Mouse (Mus musculus): ENCODE results near the gene Ppp1r3c. TPM values are rescaled to one million over a fixed set of nuclear protein-coding genes. Genes with fewer than 3 reads are reported as not detected.
A peak's percentile ranks its signal among the peaks of the same experiment; 100 is the strongest.
"Not testable (repeated sequence)": the region's sequence is repeated elsewhere in the genome, so short reads cannot be mapped to it uniquely, and the experiment has no call there.

The Ppp1r3c gene
- 10 to 100 TPM; 91.5 to 98.3 TPM for total RNA-seq (2021)
- long read RNA-seq, experiment 1, transcript Ppp1r3c-201 (2 exons, 2,725 nt): major isoform, 33 of 55 reads
- long read RNA-seq, experiment 1, partial matches to known transcripts: 22 of 55 reads
- long read RNA-seq, experiment 1, other reads (novel, unspliced or antisense): 0 of 55 reads
- long read RNA-seq, experiment 2, transcript Ppp1r3c-201 (2 exons, 2,725 nt): major isoform, 27 of 52 reads
- long read RNA-seq, experiment 2, partial matches to known transcripts: 23 of 52 reads
- long read RNA-seq, experiment 2, other reads (novel, unspliced or antisense): 2 of 52 reads

DNA sequence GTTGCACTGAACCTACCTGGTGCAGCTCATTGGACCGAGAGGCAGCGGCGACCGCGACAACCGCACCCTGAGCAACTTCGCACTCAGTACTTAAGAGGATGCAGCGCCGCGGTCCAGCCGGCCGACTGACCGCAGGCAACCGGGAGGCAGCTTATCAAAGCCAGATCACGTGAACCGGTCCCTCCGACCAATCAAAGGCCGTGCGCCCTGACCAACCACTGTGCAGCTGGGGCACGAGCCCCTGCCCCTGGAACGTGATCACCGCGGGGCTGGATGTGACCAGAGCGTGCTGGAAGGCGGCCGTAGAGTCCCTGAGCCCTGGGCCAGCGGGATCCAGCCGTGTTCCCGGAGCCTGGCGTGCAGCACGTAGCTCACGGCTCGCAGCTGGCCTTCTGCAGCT is at the start of gene Ppp1r3c:
Ppp1r3c (minus strand) TSS at position 117 of the 400 bp plus-strand sequence.
- peak; percentile 94 for DNase-seq
- intact Hi-C loops (cut with DNase I): loop anchor here (2.0 to 5.0 kb wide), 3 partner anchors 50 to 199 kb away; no protein-coding TSS in a partner anchor

DNA sequence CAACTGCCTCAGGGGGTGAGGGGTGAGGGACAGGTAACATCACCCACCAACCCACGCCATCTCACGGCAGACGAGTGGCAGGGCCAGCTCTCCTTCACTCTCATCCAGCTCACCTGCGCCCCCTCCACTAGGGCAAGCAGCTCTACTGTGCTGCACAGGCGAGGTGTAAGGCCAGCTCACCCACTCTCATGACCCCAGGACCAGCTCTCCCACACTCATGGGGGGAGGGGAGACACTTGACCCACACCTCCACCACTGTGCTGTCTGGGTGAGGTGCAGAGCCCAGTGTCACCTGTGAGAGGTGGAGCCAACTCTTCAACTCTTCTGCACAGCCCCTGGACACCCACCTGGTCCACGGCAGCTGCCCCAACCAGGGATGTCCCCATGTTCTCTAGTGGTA is 46.7 kb upstream of the Ppp1r3c start:
- no peak for DNase-seq
- intact Hi-C loops (cut with DNase I): no loop called here

DNA sequence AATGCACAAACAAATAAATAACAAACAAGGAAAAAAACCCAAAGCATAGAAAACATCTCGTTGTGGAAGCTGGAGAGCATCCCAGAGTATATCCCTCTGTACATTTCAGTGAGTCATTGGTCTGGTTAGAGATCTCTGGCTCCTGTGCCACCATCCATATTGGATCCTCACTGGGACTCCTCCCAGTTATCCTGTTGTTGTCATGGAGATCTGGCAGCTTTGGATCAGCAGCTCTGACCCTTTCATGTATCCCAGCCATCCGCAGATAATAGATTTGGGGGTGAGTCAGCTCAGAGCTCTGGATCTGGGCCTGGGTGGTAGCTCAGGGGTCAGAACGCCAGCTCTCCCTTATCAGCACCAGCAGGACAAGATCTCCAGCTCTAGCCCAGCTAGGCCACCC is 46.1 kb upstream of the Ppp1r3c start:
- intact Hi-C loops (cut with DNase I): no loop called here

DNA sequence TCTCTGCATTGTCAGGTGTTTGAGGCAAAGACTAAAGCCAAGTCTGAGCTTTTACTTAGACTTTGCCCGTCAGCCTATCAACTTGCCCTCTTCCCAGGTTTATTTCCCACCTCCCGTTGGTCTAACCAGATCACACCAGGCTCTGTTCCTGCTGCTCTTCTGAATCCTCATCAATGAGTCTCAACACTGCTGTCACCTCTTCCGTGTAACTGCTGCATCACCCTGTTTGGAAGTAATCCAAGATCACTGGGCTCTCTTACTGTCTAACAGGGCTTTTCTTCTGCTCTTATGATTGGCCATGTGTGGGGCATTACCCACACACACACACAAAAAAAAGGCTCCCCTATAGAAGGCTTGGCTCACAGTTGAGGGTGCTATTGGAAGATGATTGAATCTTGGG is 45.5 kb upstream of the Ppp1r3c start:
- intact Hi-C loops (cut with DNase I): no loop called here
- DNase-seq: no peak

More for the DNA sequence above, 46.1 kb upstream of the Ppp1r3c start:
- no peak for DNase-seq

DNA sequence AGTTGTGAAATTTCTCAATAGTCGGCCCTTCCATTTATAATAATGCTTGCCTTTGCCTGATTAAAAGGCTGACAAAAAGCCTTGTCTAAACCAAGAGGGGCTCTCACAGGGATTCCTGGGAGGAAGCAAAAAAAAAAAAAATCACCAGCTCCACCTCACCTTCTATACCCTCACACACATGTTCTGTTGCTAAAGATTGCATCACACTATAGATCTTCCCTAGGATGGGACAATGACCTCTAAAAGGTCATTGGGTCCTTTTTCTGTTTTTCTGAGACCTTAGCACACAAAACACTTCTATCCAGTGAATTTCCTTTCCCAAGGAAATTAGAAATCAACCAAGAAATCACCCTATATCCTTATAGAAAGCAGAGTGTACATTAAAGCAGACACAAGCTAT is 43.9 kb upstream of the Ppp1r3c start:
- DNase-seq: no peak
- intact Hi-C loops (cut with DNase I): no loop called here

DNA sequence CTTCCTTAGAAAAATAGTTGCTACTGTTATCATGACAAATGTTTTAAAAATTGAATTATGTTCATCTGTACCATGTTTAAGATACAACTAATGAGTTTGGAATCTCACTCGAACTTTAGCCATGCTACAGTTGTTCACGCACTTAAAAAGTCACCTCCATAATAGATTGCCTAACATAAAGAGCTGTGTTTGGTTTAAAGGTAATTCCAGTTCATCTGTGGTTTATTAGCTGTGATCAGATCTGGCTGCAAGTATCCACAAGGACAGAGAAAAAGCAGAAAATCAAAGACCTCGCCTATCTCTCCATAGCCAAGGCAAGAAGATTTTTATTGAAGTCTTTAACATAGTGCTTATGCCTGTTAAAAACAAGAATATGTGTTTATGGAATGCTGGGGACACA is 43.3 kb upstream of the Ppp1r3c start:
- DNase-seq: no peak
- intact Hi-C loops (cut with DNase I): loop anchor here (10.0 kb wide), 1 partner anchor 305 kb away; no protein-coding TSS in a partner anchor

DNA sequence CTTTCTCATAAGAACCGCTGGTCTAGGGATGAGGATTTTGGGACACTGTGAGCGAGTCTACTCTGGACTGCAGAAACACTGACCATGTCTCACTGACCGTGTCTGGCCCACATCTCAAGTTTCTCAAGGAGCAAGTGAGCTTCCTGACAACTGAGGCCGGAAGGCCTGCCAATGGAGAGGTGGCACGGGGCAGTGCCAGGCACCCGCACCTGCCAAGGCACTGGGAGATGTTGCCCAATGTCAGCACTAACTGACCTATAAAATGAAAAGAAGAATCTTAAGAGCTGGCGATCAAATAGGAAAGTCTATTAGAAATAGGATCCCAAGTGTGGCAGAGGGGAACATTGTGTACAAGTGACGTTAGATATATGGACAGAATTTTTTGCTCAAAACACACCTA is 39.1 kb upstream of the Ppp1r3c start:
- intact Hi-C loops (cut with DNase I): loop anchor here (10.0 kb wide), 1 partner anchor 301 kb away; no protein-coding TSS in a partner anchor
- DNase-seq: no peak

DNA sequence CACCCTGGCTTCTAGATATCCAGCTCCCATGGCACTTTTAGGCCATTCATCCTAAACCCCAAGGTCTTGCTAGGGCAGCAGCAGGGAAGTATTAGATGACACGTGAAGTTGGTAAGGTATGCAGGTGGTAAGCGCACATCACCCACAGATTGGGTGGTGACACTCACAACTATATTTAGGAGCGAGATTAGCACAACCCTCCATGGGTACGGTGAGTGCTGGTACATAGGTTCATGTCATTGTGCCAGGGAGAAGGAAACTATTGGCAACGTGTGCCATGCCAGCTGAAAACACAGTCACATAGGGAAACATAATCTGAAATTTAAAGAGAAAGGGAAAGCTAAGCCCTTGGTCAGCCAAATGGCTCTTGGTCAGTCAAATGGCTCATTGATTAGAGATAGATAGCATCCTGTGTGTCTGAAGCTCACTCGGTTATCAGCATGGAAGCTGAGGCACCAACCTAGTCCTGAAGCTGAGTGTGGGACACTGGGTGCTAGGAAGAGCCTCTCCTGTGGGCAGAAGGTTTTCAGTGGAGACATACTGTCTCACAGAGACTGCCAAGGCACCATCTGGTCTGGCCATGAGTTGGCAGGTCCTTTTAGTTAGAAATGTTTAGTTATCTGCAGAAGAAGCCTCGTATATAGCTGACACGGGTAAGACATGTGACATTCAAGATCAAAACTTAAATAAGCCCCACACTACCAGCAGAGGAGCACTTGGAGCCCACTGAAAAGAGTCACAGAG is 37.4 kb upstream of the Ppp1r3c start:
- intact Hi-C loops (cut with DNase I): loop anchor here (10.0 kb wide), 1 partner anchor 299 kb away; no protein-coding TSS in a partner anchor
- no peak for DNase-seq

DNA sequence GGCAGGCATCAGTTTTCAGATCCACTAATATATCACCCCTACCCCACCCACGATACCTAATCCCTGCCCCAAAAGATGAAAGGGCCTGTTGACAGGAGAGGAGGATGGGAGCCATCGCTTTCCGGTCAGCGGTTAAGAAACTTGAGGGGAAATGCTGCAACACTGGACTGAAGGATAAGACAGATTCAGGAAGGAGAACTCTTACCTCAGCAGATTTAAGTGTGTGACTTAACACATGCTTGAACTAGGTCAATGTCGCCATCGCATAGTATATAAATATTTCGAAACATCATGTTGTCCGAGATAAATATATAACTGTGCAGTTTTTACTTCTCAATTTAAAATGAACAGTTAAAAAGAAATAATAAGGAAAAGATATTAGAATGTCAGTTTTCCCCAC is 31.6 kb upstream of the Ppp1r3c start:
- DNase-seq: no peak
- intact Hi-C loops (cut with DNase I): no loop called here

DNA sequence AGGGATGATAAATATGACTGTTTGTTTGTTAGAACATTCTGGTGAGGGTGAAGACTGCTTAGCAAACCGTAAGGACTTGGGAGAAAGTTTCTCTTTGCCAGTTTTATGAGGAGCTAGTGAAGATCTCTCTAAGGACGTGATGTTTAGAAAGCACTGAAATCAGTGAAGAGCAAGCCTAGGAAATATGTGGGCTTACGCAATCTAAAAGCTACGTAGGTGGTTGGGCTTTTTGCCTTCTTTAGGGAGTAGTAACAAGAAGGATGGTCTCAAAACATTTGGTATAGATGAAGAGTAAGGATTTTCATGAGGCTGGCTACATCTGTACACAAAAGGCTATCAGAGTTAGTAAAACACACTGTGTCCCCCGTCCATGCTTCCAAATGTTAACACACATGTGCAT is 28.0 kb upstream of the Ppp1r3c start:
- no peak for DNase-seq
- intact Hi-C loops (cut with DNase I): no loop called here

DNA sequence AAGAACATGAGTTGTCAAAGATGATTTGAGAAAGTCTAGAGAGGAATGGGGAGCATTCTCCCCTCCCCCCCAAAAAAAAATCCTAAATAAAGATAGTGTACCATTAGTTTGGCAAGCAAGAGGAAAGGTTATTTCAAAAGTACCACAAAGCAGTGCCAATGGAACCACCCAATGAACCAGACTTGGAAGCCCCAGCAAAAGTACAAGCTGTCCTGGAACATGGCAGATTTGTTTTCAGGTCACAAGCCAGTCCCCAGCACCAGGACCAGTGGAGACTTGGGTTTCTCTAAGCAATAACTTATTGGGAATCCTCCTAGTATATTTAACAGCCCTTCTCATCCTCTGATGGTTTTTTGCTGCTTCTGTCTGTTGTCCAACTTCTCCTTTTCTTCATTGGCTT is 12.5 kb upstream of the Ppp1r3c start:
- intact Hi-C loops (cut with DNase I): no loop called here

DNA sequence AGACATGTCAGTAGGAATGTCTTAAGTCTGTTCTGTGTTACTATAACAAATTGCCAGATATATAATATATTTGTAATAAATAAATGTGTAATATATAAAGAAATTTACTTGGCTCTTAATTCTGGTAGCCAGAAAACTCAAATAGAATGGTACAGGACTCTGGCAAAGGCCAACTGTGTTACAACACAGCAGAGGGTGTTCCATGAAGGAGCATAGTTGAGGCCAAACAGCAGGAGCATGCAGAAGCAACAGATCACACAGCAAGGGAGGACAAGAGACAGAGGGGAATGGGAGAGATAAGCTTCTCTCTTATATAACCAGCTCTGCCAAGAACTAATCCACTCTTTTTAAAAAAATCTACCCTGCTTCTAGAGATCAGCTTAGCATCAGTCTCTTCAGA is 5.9 kb upstream of the Ppp1r3c start:
- intact Hi-C loops (cut with DNase I): no loop called here
- no peak for DNase-seq

More for the DNA sequence above, 12.5 kb upstream of the Ppp1r3c start:
- no peak for DNase-seq

DNA sequence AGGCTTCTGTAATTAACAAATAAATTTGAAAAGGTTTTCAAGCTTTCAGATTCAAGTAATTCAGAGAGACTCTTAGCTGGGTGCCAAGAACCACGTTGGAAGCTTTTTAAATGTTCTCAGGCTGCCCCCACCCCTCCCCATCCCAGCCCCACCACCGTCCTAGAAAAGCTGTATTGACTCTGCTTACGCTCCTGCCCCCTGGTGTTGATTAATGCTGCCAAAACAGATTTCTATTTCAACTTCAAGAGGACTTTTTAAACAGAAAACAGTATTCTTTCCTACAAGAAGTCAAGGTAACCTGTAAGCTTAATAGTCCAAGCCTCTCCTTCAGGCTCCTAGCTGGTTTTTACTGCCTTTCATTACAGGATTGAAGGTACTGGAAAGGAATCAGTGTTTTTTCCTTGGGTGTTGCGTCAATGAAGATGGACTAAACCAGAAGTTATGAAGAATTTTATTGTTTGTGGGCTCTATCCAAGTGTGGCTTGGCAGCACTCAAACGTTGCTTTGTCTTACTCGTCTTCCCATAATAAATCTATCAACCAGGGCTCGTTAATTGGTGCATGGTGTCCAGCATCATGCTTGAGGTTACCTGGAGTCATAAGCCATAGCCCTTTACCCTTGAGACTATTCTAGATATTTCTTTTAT is 3.2 kb upstream of the Ppp1r3c start:
- DNase-seq: peak in 1 of 2 experiments; percentile 59
- intact Hi-C loops (cut with DNase I): loop anchor here (1.0 to 5.0 kb wide), 2 partner anchors 133 to 202 kb away; no protein-coding TSS in a partner anchor

DNA sequence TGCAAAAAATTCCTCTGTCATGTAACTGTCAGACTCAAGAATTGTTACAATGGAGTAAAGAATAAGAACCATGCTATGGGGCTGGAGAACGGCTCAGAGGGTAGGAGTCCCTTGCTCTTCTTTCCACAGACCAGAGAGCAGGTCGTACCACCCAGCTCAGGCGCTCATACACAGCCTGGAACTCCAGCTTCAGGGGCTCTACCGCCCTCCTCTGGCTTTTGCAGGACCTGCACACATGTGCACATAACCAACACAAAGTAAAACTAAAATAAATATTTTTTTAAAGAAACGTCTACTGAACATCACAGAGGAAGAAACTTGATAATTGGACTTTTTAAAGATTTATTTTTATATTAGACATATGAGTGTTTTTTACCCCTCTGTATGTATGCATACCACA is 1.6 kb upstream of the Ppp1r3c start:
- DNase-seq: no peak
- intact Hi-C loops (cut with DNase I): loop anchor here (5.0 kb wide), 1 partner anchor 201 kb away; no protein-coding TSS in a partner anchor

DNA sequence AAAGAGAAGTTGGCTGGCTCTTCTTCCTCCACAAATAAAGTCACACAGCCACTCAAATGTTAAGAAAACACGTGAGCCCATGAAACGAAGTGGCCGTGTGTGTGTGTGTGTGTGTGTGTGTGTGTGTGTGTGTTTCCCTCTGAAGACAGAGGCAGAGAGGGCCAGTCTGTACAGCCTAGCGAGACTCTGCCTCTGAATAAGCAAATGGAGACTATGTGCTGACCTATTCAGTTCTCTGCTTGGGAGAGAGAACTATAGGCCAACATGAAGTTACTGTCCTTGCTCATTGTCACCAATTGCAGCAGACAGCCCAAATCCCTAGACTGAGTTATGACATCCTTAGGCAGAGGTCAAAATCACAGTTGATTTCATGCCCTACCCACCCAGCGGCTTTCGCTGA is 634 bp upstream of the Ppp1r3c start:
- intact Hi-C loops (cut with DNase I): loop anchor here (2.0 to 5.0 kb wide), 3 partner anchors 50 to 200 kb away; no protein-coding TSS in a partner anchor
- no peak for DNase-seq

DNA sequence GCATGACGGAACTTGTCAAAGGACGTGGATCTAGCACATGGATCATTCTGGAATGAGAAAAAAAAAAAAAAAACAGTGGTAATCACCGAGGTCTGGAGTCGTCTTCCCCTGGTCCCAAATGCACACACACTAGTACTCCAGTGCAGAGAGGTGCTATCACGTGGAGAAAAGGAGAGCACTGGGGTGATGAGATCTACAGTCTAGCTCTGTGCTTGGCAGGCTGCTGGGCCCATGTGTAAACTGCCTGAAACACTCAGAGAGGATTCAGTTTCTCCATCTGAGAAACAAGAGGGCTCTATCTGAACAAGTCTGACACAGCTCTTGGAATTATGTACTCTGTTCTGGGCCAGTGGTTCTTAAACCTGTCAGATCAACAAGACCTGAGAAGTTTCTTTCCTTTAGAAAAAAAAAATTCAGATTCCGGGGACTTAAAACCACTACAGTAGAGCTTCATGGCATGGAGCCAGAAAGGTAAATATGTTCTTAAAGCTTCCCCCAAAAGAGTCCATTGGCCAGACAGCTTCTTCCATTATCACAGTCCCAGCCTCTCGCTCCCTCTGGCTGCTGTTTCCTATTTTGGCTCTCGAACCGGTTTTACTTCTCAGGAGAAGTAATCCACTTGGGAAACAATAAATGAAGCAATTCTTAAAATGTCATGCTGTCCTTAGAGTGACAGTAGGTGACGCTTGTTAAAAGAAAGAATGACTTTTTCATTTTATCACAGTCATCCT is 2.0 kb downstream of the Ppp1r3c start:
- DNase-seq: no peak
- intact Hi-C loops (cut with DNase I): loop anchor here (2.0 to 5.0 kb wide), 2 partner anchors 28 to 197 kb away; no protein-coding TSS in a partner anchor

DNA sequence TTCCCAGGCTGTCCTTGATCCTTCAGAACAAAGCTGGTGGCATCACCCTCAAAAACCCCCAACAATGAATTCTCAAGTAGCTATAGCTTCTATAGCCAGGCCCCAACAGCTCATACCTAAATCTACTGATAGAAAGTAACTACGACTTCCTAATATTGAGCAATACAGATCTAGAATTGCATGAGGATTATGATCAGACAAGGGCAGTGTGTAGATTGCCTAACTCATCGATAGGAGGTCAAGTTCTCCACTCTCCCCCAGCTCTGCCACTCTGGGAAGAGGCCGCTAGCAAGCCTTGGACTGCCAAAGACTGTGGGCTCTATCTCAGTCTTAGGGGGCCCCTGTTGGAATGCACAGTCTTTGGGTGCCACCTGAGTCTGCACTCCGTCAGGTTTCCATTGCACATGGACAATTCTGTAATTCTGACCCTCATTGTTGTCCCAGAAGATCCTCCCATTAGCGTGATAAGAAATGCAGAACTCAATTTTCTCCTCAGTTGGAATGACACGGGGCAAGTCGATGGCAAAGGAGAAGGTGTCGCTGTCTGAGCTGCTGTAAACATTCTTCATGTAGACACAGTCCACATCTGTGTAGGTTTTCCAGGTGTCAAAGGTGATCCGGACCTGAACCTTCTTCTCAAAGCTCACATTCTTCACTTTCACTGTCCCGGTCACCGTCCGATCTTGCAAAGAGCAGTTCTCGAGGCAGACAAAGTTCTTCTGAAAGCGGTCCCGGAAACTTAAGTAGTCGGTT is 3.1 kb downstream of the Ppp1r3c start:
- intact Hi-C loops (cut with DNase I): no loop called here
- DNase-seq: no peak

DNA sequence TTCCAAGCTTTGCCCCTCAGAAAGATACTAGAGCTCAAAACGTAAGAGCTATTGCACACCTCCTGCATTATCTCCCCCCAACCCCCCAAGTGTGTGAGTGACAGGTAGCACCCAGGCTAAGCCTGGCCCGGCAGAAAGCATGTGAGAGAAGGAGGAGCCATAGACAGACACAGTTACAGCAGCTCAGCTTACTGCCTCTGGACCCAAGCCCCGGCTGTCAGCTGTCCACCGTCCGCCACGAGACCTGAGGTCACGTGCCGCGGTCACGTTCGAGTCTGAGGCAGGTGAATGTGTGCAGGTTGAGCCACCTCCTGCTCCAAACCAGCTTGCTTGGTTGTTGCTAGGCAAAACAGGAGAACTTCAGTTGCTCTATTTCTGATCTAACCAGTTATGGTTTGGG is 5.1 kb downstream of the Ppp1r3c start:
- DNase-seq: peak; percentile 26 to 37
- intact Hi-C loops (cut with DNase I): no loop called here

DNA sequence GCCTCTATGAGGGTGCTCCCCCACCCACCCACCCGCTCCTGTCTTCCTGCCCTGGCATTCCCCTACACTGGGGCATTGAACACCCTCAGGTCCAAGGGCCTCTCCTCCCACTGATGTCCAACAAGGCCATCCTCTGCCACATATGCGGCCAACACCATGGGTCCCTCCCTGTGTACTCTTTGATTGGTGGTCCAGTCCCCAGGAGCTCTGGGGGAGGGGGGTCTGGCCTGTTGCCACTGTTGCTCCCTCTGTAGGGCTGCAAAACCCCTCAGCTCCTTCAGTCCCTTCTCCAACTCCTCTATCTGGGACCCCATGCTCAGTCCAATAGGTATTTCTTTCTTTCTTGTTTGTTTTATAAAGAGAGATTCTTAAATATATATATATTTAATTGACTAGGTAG is 6.0 kb downstream of the Ppp1r3c start:
- DNase-seq; intact Hi-C loops (cut with DNase I): not testable (repeated sequence)

Data from heart, postnatal 14 days (tissue).